Mouse (Mus musculus): ENCODE data around the gene Tdrd7.

DNA sequence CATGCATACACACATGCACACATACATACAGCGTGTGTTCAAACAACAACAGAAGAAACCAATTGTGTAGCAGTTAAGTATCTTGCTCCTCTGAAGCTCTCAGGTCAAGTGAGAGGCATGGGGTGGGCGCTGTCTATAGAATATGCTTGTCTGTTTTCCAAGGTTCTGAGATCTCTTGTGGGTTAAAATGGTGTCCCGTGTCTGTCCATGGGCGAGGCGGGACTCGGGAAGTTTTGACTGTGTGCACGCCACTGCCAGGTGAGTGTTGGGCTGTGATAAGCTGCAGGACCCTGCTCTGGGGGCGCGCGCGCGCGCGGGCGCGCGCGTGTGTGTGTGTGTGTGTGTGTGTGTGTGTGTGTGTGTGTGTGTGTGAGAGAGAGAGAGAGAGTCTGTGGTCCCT, 13.3 kb upstream of the Tdrd7 start:
- TF ChIP-seq CTCF (IDR thresholded peaks at IDR 0.05): no peak
- no peak for TF ChIP-seq EP300 (IDR thresholded peaks at IDR 0.05)

Measured in lung, postnatal 0 days (tissue).